Mouse (Mus musculus): ENCODE results near the gene H2-M9. TPM values are rescaled to one million over a fixed set of nuclear protein-coding genes. Genes with fewer than 3 reads are reported as not detected.

Gene H2-M9
- not detected for total RNA-seq (2021)
- long read RNA-seq, experiment 1 = 0 reads
- long read RNA-seq, experiment 2 = 0 reads

- no peak for DNase-seq (ENCODE audit: low spot score)
Measured at GRCm38 (mm10) chr17:36642566-36642965, at the start of gene H2-M9. Gene H2-M9, minus strand, starts transcription at chr17:36642666.

GRCm38 (mm10) chr17:36672119-36672518 is 29.7 kb upstream of the H2-M9 start, which contains the start of gene H2-M1:
Gene H2-M1, minus strand, starts transcription at chr17:36672219.
- no peak for DNase-seq (ENCODE audit: low spot score)

Other genes with a start within 250 kb of the H2-M9 start
- gene H2-M10.4, start 180.3 kb downstream of the H2-M9 start, total RNA-seq (2021) = not detected
- gene H2-M11, start 95.6 kb downstream of the H2-M9 start, total RNA-seq (2021) = not detected
- gene H2-M1, start 29.6 kb upstream of the H2-M9 start, total RNA-seq (2021) = not detected
- gene H2-M10.5, start 130.2 kb upstream of the H2-M9 start, total RNA-seq (2021) = not detected
- not detected for gene H2-M10.6, start 169.5 kb upstream of the H2-M9 start, total RNA-seq (2021)
- 10 to 100 TPM; 18.4 to 18.7 TPM for gene Trim26, start 194.5 kb upstream of the H2-M9 start, total RNA-seq (2021)
- gene Trim15, start 224.5 kb upstream of the H2-M9 start, total RNA-seq (2021) = not detected
- gene Trim10, start 226.9 kb upstream of the H2-M9 start, total RNA-seq (2021) = not detected
- not detected for gene Trim40, start 247.5 kb upstream of the H2-M9 start, total RNA-seq (2021)